Mouse (Mus musculus) erythroid progenitor cell, adult 5-6 weeks (primary cell): ENCODE measurements around the gene Bglap. TPM values are rescaled to one million over a fixed set of nuclear protein-coding genes. Genes with fewer than 3 reads are reported as not detected.
A peak's percentile ranks its signal among the peaks of the same experiment; 100 is the strongest.

ENCODE experiments used
- ATAC-seq: replicated peaks from 2 replicates; pipeline ENCODE4 v1.8.0; 2016; ENCODE audit warnings: moderate number of reproducible peaks, mild to moderate bottlenecking, moderate TSS enrichment, inconsistent platforms; ENCODE audit not compliant: poor library complexity, low FRiP score, severe bottlenecking
- total RNA-seq, 2 experiments: library from RNA; stranded (forward) in 1 of 2; stranded (reverse) in 1 of 2; fragments of 150-400 nt in 1 of 2; fragments of 186-747, 209-891 nt in 1 of 2; gene quantifications; 2 replicates each; pipeline versions ENCODE4 v1.2.3 to v1.2.4; 2015 to 2017; ENCODE audit warnings: low replicate concordance in 2 of 2

Gene Bglap
- total RNA-seq, 2 experiments from 2014 or later, result not detected

DNA sequence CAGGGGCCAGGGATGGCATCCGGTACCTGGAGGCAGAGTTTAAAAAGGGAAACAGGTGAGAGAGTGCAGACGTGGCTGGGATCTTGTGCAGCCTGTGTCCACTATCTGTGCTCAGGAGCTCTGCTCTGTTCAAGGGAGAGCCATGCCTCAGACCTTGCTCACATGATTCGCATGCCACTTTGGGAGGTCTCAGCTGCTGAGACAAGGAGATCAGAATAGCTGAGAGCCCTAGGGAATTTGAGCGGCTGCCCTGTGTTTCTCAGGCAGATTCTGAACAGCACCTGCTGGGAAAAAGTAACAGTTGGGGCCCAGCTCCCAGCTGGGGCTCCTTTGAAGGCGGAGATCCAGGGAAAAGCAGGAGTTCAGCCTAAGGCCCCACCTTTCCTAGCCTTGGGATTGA lies 24.7 kb downstream of the Bglap start:
- no peak for ATAC-seq

DNA sequence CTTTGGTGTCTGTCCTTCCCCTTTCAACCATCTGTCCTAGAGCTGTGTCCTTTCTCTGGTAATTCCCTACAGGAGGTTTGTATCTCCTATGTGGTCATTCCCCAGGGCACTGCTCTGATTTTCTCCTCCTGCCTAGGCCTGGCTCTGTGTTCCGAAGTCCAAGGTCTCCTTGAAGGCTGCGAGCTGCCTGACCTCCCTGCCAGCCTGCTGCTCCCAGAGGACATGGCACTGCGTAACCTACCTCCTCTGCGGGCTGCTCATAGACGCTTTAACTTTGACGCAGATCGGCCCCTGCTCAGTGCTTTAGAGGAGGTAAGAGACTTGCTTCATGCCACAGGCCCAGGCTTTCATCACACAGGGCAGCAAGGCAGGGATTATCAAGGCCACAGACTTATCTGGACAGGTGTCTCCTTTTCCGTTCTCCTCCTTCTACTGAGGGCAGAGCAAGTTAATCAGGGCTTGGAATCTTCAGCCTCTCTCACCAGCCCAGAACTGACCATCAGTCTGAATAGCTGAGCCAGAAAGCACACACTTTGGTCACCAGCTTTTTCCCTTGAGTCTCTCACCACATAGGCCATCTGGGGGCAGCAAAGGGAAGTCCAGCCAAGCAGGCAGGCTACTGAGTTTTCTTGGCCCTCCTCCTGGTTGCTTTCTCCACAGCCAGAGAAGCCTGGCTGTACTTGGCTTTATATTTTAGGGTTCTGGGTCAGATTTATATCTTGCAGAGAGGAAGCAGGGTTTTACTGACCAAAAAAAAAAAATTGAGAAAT lies 29.7 kb downstream of the Bglap start:
- no peak for ATAC-seq

DNA sequence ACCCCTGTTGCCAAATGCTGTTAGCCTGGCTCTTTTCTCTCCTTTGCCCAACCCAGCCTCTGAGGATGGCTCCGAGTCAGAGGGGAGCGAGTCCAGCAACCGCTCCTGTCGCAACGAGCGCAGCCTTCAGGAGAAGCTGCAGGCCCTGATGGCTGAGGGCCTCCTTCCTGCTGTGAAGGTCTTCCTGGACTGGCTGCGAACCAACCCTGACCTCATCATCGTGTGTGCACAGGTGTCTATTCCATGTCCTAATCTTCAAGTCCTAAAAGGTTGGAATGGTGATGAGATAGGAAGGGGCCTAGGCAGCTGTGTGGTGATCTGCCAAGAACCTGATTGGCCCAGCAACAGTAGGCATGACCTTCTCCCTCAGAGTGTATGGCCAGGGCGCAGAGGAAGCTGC lies 31.4 kb downstream of the Bglap start:
- ATAC-seq, result no peak

DNA sequence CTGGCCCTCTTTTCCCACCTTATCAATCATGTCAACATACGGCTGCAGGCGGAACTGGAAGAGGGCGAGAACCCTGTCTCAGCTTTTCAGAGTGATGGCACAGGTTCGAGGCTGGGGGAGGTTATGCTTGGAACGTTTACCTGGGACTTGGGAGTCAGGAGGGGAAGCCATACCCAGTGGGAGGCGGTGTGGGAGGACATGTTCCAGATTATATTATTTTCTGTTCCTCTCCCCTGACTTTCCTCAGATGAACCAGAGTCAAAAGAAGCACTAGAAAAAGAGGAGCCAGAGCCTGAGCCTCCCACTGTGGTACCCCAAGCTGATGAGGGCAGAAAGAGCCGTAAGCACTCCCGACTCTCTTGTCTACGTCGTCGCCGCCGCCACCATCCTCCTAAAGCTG lies 33.5 kb downstream of the Bglap start:
- no peak for ATAC-seq

DNA sequence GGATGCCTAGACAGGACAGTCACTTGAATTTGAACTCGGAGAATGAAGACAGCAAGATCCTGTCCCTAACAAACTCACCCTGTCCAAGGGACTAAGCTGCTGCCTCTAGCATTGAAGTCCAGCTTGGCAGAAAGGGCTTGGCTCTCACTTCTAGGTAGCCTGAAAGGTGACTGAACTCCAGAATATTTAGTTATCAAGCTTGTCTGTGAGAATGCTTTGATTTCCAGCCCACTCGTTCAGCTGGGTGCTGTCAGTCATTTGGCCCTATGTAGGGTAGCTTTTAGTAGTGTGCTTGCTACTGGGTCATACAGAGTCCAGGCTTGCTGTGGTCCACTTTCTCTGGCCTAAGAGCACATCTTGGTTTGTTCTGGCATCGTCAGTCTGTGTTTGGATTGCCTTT lies 45.3 kb downstream of the Bglap start:
- no peak for ATAC-seq

DNA sequence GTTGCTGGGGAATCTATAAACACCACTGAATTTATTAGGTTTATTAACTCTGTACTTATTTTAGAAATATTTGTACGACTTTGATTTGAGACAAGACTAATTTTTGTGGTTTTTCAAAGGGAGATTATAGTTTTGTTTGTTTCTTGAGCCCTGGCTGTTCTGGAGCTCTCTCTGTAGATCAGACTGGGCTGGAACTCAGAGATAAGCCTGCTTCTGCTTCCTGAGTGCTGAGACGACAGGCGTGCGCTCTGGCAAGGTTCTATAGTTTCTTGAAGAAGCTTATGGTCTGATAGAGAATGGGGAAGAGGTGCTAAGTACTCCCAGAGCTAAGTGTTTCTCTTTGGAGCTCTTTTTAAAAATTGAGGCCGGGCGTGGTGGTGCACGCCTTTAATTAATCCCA lies 45.9 kb downstream of the Bglap start:
- ATAC-seq, result peak; percentile 55

DNA sequence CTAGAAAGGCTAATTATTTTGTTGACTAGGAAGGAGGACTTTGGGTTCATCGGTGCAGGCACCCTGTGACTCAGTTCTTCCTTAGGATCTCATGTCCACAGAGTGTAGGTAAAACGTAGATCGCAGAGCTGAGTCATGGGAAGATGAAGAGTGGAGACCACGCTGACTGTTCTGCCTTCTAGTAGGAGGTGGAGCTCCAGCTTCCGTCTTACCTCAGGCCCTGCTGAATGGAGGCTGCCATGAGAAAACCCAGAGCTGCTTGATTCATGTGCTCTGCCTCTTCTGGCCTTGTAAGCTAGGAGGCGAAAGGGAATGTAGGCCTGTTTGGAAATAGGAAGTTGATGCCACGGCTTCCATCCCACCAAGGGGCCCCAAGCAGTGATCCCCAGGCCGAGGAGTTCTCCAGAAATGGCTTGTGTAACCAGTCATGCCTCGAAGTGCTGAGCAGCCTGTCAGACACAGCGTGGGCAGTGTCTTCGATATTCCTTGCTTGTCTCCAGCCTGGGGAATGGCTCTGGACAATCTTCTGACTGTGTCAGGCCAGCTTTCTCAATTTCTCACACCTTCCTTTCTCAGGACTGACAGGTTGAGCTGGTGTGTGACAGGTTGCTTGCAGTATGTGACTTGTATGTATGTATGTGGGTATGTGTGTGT lies 46.8 kb downstream of the Bglap start:
- no peak for ATAC-seq

DNA sequence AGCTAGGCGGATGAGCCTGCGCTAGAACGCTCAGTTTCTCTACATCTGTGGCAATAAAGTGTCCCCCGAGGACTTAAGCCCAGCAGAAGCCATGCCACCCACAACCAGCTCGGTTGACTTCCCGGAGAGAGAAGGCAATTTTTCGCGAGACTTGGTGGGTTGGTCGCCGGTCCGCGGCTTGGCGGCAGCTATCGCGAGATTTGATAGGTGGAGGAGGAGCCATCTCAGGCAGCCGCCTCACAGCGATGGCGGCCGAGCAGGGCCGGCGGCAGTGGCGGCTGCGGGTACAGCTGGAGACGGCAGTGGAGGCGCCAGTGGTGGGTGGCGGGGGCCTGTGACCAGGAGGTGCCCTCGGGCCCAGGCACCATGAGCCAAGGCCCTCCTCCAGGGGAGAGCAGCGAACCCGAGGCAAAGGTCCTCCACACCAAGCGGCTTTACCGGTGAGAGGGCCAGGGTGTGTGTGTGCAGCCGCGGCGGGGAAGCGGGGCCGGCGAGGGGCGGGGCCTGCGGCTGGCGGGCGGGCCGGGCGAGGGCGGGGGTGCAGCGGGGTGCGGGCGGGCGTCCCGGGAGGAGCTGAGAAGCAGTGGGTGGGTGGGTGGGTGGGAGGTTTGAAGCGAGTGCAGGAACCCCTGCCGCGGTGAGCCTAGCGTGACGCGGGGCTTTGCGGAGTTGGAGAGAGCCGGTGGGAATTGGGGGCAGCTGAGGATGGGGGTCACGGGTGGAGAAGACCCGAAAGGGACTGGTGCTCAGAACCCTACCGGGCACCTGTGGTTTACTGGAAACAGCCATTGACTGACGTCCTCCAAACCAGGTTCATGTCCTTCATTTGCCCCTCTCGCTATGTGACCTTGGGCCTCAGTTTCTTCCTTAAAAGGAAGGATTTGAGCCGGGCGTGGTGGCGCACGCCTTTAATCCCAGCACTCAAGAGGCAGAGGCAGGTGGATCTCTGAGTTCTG lies 47.9 kb downstream of the Bglap start, which contains the start of the genes Tmem79 and Smg5:
Tmem79 (minus strand) TSS at position 91 of the 956 bp plus-strand sequence.
Smg5 (plus strand) TSS at position 203 of the 956 bp plus-strand sequence.
- peak; percentile 84 for ATAC-seq

DNA sequence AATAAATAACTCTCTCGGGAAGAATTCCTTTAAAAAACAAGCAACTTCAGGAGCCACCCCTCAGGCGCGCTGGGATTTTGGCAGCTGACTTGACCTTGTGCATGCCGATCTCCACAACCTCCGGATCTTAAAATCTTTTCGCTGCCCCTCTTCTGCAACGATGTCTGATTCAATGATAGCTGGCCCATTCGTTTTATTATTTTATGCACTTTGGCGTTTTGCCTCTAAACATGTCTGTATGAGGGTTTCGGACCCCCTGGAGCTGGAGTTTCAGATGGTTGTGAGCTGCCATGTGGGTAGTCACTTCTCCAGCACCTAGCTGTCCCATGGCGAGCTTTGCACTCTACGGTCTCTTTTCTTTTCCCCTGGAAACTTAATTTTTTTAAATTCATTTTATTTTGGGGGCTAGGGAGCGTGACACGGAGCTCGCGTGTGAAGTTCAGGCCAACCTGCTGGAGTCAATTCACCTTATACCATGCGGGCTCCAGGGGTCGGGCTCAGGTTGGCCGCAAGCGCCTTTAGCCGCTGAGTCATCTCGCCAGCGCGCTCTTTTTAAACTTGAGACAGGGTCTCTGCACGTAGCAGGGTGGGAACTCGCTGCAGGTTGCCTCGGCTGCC lies 48.7 kb downstream of the Bglap start:
- peak; percentile 58 for ATAC-seq

DNA sequence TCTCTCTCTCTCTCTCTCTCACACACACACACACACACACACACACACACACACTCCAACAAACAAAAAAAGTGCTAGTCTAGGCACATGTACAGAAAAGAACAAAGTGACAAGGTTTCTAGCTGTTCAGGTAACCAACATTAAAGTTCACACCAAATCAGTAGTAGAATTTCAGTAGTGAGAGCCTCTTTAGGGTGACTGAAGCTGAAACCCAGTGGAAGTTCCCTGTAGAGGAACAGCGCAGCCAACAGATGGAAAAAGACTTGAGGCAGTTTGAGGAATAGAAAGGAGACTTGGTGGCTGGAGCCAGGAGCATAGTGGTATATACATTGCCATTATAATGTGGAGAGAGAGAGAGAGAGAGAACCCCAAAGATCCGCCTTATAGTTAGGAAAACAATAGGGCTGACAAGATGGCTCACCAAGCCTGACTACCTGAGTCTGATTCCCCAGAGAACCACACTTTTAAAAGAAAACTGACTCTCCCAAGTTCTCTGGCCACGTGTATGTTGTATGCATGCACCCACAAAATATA lies 49.3 kb downstream of the Bglap start:
- ATAC-seq, result no peak

DNA sequence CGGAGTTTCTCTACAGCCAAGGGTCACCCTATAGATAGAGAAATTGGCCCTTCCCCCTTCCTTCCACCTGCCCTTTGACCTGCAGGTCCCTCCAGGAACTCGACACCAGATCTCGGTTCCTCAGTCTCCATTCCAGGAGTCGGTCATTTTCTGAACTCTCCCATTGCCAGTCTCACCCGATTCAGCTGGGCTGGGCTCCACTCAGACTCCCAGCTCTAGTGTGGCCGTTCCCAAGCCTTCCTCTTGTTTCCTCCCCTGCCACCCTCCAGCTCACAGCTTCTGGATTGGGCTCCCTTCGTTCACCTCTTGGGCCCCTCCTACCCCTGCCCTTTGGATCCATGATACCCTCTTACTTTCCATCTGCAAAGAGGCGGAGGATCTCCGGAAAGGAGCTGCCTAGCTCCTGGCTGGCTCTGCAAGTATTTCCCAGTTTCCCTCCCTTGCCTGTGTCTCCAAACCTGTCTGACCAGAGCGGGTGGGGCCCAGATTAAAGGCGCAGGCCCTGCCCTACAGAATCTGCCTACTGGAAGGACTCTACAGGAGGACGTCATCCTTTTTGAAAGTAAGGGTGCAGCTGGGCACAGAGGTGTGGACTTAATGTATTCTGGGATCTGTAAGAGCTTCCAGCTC lies 50.1 kb downstream of the Bglap start:
- no peak for ATAC-seq

Other genes starting within 250 kb of the Bglap start
- 36.9 and 37.8 TPM in 2 replicates for gene Mef2d, start 242.1 kb downstream of the Bglap start, total RNA-seq (2015; ENCODE audit: low replicate concordance)
- 15.3 and 16.9 TPM in 2 replicates for gene Mef2d, start 242.1 kb downstream of the Bglap start, total RNA-seq (2017; ENCODE audit: low replicate concordance)
- not detected in 2 replicates for gene Rhbg, start 129.8 kb downstream of the Bglap start, total RNA-seq (2015; ENCODE audit: low replicate concordance)
- not detected in 2 replicates for gene Rhbg, start 129.8 kb downstream of the Bglap start, total RNA-seq (2017; ENCODE audit: low replicate concordance)
- not detected in 2 replicates for gene Gm38392, start 97.3 kb downstream of the Bglap start, total RNA-seq (2015; ENCODE audit: low replicate concordance)
- gene Gm38392, start 97.3 kb downstream of the Bglap start, total RNA-seq (2017; ENCODE audit: low replicate concordance), result not detected in 2 replicates
- gene Tsacc, start 87.5 kb downstream of the Bglap start, total RNA-seq (2015; ENCODE audit: low replicate concordance), result not detected in 2 replicates
- not detected in 2 replicates for gene Tsacc, start 87.5 kb downstream of the Bglap start, total RNA-seq (2017; ENCODE audit: low replicate concordance)
- gene Cct3, start 87.3 kb downstream of the Bglap start, total RNA-seq (2015; ENCODE audit: low replicate concordance), result 105 and 118 TPM in 2 replicates
- 43.0 and 53.2 TPM in 2 replicates for gene Cct3, start 87.3 kb downstream of the Bglap start, total RNA-seq (2017; ENCODE audit: low replicate concordance)
- 17.7 and 47.4 TPM in 2 replicates for gene Glmp, start 59.4 kb downstream of the Bglap start, total RNA-seq (2015; ENCODE audit: low replicate concordance)
- gene Glmp, start 59.4 kb downstream of the Bglap start, total RNA-seq (2017; ENCODE audit: low replicate concordance), result 5.0 and 10.4 TPM in 2 replicates
- gene Tmem79, start 48.3 kb downstream of the Bglap start, total RNA-seq (2015; ENCODE audit: low replicate concordance), result not detected in 2 replicates
- 1.2 and 1.8 TPM in 2 replicates for gene Tmem79, start 48.3 kb downstream of the Bglap start, total RNA-seq (2017; ENCODE audit: low replicate concordance)
- gene Smg5, start 48.2 kb downstream of the Bglap start, total RNA-seq (2015; ENCODE audit: low replicate concordance), result 34.8 and 40.7 TPM in 2 replicates
- 85.6 and 88.2 TPM in 2 replicates for gene Smg5, start 48.2 kb downstream of the Bglap start, total RNA-seq (2017; ENCODE audit: low replicate concordance)
- gene Paqr6, start 19.9 kb downstream of the Bglap start, total RNA-seq (2015; ENCODE audit: low replicate concordance), result not detected in 2 replicates
- 1.3 TPM in 1 of 2 replicates, not detected in the other for gene Paqr6, start 19.9 kb downstream of the Bglap start, total RNA-seq (2017; ENCODE audit: low replicate concordance)
- not detected in 2 replicates for gene Bglap3, start 11.7 kb downstream of the Bglap start, total RNA-seq (2015; ENCODE audit: low replicate concordance)
- gene Bglap3, start 11.7 kb downstream of the Bglap start, total RNA-seq (2017; ENCODE audit: low replicate concordance), result not detected in 2 replicates
- gene Bglap2, start 5.8 kb downstream of the Bglap start, total RNA-seq (2015; ENCODE audit: low replicate concordance), result not detected in 2 replicates
- 3.9 TPM in 1 of 2 replicates, not detected in the other for gene Bglap2, start 5.8 kb downstream of the Bglap start, total RNA-seq (2017; ENCODE audit: low replicate concordance)
- gene Pmf1, start 25.9 kb upstream of the Bglap start, total RNA-seq (2015; ENCODE audit: low replicate concordance), result 182 and 196 TPM in 2 replicates
- gene Pmf1, start 25.9 kb upstream of the Bglap start, total RNA-seq (2017; ENCODE audit: low replicate concordance), result 100 and 121 TPM in 2 replicates
- 34.0 and 35.3 TPM in 2 replicates for gene Slc25a44, start 40.7 kb upstream of the Bglap start, total RNA-seq (2015; ENCODE audit: low replicate concordance)
- gene Slc25a44, start 40.7 kb upstream of the Bglap start, total RNA-seq (2017; ENCODE audit: low replicate concordance), result 34.8 and 40.5 TPM in 2 replicates
- gene Sema4a, start 76.7 kb upstream of the Bglap start, total RNA-seq (2015; ENCODE audit: low replicate concordance), result 11.9 and 14.7 TPM in 2 replicates
- 4.5 and 15.1 TPM in 2 replicates for gene Sema4a, start 76.7 kb upstream of the Bglap start, total RNA-seq (2017; ENCODE audit: low replicate concordance)
- gene Lmna, start 125.5 kb upstream of the Bglap start, total RNA-seq (2015; ENCODE audit: low replicate concordance), result 31.7 and 48.2 TPM in 2 replicates
- gene Lmna, start 125.5 kb upstream of the Bglap start, total RNA-seq (2017; ENCODE audit: low replicate concordance), result 182 and 260 TPM in 2 replicates
- 0.42 TPM in 1 of 2 replicates, not detected in the other for gene Mex3a, start 147.9 kb upstream of the Bglap start, total RNA-seq (2015; ENCODE audit: low replicate concordance)
- 0.08 and 0.26 TPM in 2 replicates for gene Mex3a, start 147.9 kb upstream of the Bglap start, total RNA-seq (2017; ENCODE audit: low replicate concordance)
- not detected in 2 replicates for gene Rab25, start 163.8 kb upstream of the Bglap start, total RNA-seq (2015; ENCODE audit: low replicate concordance)
- gene Rab25, start 163.8 kb upstream of the Bglap start, total RNA-seq (2017; ENCODE audit: low replicate concordance), result not detected in 2 replicates
- gene Lamtor2, start 168.6 kb upstream of the Bglap start, total RNA-seq (2015; ENCODE audit: low replicate concordance), result 9.0 and 12.6 TPM in 2 replicates
- gene Lamtor2, start 168.6 kb upstream of the Bglap start, total RNA-seq (2017; ENCODE audit: low replicate concordance), result 7.7 and 23.3 TPM in 2 replicates
- 8.6 and 10.1 TPM in 2 replicates for gene Ubqln4, start 169.3 kb upstream of the Bglap start, total RNA-seq (2015; ENCODE audit: low replicate concordance)
- gene Ubqln4, start 169.3 kb upstream of the Bglap start, total RNA-seq (2017; ENCODE audit: low replicate concordance), result 6.3 and 7.6 TPM in 2 replicates
- 97.7 and 101 TPM in 2 replicates for gene Ssr2, start 191.4 kb upstream of the Bglap start, total RNA-seq (2015; ENCODE audit: low replicate concordance)
- gene Ssr2, start 191.4 kb upstream of the Bglap start, total RNA-seq (2017; ENCODE audit: low replicate concordance), result 23.9 and 50.2 TPM in 2 replicates
- 17.7 and 23.9 TPM in 2 replicates for gene Arhgef2, start 221.5 kb upstream of the Bglap start, total RNA-seq (2015; ENCODE audit: low replicate concordance)
- gene Arhgef2, start 221.5 kb upstream of the Bglap start, total RNA-seq (2017; ENCODE audit: low replicate concordance), result 12.7 and 15.7 TPM in 2 replicates